Mouse (Mus musculus) right cerebral cortex, postnatal 4 days (tissue): Measurements from ENCODE around the gene Cab39.

Source experiments
- DNase-seq: peaks from one replicate; pipeline ENCODE4 v3.0.0-alpha.2; 2022

Cab39 gene

GRCm38 (mm10) chr1:85850851-85851250 lies 57.6 kb downstream of the Cab39 start:
- DNase-seq = no peak

DNA sequence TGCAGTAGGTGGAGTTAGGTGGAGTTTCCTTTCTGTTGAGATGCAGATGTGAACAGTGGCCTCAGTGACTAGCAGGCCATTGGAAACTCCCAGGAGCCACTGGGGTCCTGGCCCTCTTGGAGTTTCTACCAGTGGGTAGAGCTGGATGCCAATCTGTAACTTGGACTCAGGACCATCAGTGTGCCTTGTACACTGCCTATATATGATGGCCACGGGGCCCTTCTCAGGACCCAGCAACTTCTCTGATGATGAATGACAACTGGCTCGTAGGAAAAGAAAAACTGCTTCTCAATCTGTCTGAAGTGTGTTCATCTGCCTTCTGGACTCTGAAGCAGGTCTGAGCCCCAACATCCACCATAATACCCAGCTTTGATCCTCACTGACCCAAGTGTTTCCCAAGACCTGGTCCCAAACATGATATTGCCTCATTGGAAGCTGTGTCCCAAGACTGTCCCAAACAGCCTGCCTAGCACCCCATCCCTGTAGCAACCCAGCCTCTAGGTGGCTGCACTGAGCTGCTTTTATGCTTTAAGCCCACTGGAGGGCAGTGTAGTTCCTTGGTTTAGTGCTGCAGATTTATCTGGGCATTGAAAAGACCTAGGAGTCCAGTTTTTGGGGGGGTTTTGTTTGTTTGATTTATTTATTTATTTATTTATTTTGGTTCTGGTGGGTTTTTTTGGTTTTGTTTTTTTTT lies 59.9 kb downstream of the Cab39 start:
- DNase-seq = peak; percentile 70

DNA sequence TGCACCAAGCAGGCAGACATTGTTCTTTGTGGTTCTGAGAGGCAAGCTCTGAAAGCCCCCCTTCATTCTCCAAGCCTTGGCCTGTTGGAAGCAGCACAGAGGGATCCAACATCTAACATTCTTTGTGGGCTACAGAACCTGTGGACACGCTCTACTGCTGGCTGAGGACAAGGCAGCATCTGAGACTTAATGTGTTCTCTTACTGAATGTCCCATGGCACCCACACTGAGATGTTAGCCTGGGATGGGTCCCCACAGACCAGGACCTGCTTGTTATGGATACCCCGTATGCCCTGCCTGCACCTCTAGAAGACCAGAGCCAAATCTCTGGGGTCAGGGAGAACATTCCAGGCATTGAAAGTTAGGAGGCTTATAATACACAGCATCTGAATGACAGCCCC lies 60.6 kb downstream of the Cab39 start:
- DNase-seq = no peak

- no peak for DNase-seq
These were observed 61.2 kb downstream of the Cab39 start for GRCm38 (mm10) chr1:85854475-85854874.

DNA sequence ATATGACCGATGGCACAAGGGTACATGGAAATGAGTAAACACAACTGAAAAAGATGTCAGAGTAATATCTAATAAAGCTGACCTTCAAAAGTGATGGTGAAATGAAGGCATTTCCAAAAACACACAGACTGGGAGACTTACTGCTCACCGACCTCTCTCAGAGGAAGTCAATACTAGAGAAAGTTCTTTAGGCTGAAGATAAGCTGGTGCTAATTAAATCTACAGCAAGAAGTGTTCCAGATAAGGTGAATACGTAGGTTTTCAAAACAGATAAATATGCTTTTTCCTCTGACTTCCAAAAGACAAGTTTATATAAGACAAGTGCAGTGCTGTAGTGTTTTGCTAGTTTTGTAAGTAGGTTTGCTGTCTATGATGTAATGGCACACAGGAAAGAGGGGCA lies 63.0 kb downstream of the Cab39 start:
- DNase-seq = no peak

GRCm38 (mm10) chr1:85857261-85857754 lies 64.1 kb downstream of the Cab39 start:
- no peak for DNase-seq

- DNase-seq = peak; percentile 58
These were observed 71.1 kb downstream of the Cab39 start for GRCm38 (mm10) chr1:85864383-85864782.

- no peak for DNase-seq
These were observed 76.8 kb downstream of the Cab39 start for GRCm38 (mm10) chr1:85870001-85870400.

DNA sequence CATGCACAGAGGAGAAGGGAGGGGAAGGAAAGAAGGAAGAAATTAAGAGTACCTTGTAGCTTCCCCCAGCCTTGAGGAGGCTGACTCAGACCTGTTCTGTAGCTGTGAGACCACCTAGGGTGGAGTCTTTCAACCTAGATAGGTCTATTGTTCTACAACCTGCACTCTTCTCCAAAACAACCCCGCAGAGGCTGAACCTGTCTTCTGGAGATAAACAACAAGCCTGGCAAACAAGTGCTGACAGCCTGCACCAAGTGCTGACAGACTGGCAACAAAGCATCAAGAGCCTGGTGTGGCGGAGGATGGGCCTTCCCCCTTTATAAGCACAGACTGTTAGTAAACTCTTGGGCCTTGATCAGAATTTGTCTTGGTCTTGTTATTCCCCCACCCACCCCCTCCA lies 77.3 kb downstream of the Cab39 start:
- DNase-seq = no peak

DNA sequence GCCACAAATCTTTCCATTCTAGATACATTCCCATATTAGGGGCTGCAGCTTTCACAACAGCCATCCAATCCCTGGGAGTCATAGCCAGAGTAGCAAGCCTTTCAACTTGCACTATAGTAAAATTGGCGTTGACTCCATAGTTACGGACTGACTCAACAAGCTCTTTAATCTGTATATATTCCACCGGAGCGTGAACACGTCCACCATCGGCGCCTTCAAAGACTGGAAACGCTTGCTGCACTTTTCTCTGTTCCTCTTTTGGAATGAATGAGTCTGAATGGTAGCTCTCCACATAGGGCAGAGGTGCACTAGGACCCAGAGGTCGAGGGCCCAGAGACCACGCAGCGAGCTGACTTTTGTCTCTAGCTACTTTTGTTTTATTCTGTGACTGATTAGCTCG lies 88.8 kb downstream of the Cab39 start:
- no peak for DNase-seq

GRCm38 (mm10) chr1:85887221-85887620 lies 94.0 kb downstream of the Cab39 start:
- DNase-seq = no peak

DNA sequence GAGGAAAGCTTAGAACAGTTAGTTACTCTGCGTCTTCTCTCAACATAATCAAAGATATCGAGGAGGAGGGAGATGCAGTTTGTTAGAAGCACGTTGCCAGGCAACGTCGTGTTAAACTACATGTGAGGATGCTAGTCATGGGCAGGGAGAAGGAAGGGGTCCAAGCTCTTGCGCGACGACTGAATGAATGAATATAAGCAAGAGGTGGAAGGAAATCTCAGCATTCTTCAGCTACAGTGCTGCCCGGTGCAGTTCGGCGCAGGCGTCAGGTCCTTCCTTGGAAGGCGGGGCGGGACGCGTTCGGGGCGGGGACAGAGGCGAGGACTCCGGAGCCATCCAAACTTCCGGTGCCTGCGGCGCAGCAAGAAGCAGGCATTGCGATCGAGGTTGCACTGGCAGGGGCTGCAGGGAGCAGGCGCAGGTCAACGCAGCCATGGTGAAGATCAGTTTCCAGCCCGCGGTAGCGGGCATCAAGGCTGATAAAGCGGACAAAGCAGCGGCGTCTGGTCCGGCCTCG lies 101.0 kb downstream of the Cab39 start, which contains the start of gene Itm2c:
TSS of gene Itm2c (plus strand) at position 51 of the 517 bp plus-strand sequence.
- peak; percentile 88 for DNase-seq

GRCm38 (mm10) chr1:85894748-85895360 lies 101.6 kb downstream of the Cab39 start:
- DNase-seq = peak; percentile 74

DNA sequence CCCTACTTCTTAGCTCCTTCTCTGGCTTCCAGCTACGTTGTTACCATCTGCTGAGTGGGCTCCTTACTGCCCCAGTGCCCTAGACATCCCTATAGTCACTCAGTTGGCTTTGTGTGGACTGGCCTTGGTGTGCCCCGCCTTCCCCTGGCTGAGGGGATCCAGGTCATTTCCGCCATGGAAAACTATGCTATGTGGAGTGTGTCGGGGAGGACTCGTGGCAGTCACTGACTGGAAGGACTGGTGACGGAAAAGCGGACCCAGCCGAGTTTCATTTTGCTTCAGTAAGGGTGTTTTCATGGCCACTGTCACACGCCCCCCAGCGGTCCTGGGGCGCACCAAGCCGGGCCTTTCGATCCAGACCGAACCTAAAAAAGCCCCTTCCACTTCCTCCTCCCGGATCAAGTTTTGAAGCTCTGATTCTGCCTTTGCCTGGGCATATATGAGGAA lies 102.2 kb downstream of the Cab39 start:
- peak; percentile 63 for DNase-seq

GRCm38 (mm10) chr1:85896110-85896509 lies 102.9 kb downstream of the Cab39 start:
- DNase-seq = no peak

- no peak for DNase-seq
These were observed 103.8 kb downstream of the Cab39 start for GRCm38 (mm10) chr1:85896781-85897700.

DNA sequence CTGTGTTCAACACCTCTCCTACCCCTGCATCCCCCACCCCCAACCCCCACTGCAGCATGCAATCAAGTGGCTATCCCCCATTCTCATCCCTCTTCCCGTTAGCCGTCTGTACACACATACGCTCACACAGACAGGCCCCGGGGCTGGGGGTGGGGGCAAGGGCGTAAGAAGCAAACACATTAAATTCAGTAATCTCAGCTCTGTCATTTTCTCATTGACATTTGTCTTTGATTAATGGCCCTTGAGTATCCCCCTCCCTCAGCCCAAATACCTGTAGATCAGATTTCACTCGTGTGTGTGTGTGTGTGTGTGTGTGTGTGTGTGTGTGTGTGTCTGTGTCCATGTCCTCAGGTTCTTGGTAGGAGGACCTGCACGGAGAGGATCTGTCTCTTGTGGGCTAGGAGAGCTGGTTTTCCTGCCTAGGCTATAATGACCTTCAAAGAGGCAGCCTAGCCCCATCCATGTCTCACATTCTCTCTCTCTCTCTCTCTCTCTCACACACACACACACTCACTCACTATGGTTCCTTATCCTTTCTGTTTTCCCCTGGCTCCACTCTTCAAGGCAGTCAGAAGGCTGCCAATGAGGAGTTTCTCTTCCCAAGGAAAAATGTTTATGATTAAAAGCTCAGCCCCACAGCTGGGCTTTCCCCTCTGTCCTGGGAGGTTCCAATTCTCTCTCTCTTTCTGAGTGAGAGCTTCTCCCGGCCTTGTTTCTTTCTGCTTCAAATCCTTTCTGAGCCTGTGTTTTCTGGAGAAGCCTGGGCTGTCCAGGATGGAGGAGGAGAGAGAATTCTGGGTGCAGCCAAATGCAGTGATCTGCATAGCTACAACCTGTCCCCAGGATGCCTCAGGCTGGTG lies 104.9 kb downstream of the Cab39 start:
- no peak for DNase-seq

DNA sequence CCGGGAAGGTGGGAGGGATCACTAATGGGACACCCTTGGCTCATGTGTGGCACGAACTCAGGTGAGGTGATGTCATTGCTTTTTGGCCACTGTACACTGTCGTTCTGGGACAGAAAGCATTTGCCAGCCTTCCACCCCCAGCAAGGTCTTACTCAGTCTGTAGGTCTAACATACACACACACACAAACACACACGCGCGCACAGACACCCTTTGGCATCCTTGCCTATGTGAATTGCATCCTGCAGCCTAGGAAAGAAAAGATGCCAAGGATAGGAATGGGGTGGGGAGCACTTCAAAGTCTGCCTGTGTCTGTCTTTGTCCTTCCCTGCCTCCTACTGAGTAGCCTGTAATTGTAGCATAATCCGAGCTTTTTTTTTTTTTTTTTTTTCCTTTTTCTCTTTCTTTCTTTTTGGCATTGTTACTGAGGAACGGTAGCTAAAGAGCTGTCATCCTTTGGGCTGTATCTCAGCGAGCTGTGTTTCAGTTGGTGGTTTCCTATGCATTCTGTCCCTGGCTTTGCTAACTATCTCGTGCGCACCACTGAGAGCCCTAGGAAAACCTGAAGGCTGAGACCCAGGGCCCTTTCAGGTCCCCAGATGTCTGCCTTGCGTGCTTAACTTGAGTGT lies 105.6 kb downstream of the Cab39 start:
- DNase-seq = no peak

DNA sequence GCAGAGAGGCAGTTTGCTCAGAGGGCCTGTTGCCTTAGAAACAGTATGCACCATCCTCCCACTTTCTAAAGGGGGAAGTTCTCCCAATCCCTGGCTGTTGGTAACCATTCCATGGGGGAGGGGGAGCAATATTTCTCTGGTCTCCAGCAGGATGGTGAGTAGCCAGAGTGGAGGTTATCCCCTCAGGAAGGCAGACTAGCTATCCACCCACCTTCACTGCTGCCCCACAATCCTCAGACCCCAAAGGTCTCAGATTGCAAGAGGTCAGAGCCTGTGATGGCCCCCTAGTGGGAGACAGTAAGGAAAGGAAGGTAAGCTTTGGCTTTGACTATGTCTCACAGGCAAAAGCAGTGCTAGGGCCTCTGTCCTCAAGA lies 106.1 kb downstream of the Cab39 start:
- DNase-seq = no peak

DNA sequence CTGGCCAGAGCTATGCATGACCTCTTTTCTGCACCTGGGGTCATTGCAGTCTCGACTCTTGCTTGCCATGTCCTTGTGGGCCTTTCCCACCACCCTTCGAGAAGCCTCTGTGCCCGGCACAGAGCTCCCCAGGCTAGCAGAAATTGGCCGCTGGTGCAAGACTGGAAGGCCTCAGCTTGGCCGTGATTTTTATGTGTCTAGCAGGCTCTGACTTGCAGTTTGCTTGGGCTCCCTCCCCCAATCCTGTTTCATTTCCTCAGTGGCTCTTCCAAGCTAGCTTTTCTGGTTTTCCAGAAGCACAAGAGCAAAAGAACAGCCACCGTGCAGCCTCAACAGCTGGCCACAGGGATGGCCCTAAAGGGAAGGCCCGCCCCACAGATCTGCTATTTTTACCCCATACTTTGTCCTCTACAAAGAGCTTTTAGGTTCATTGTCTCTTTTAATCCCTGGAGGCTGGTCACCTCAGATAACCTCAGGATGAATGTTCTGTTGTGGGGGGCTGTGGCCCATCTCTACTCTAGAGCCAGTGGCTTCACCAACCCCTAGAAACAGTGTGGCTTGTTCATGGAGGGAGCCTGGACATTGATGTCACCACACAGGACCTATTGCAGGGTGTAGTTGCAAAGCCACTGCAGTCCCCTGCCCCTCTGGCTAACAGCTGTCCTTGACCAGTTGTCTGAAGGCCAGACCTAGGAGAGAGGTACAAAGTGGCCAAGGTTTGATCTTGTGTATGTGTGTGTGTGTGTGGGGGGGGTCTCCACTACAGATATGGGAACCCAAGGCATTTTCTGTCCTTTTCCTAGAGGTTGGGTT lies 107.5 kb downstream of the Cab39 start:
- no peak for DNase-seq
